Mouse (Mus musculus) midbrain, embryonic 14.5 days (tissue): Measurements from ENCODE around the gene Cblb. TPM values are rescaled to one million over a fixed set of nuclear protein-coding genes. Genes with fewer than 3 reads are reported as not detected.

Experiments used
- ATAC-seq: fragments of 200-750 bp; cut with Nextera tagmentation; 2 replicates; pipeline ENCODE4 v1.8.0; 2017; ENCODE audit warnings: moderate number of reproducible peaks, moderate library complexity; ENCODE audit not compliant: low FRiP score, low TSS enrichment
- DNase-seq: peaks from one replicate; pipeline ENCODE4 v3.0.0-alpha.2; 2015
- H3K27ac ChIP-seq: fragments of 300-500 bp; sonication (generic); replicated peaks from 2 replicates; pipeline ENCODE4 v1.5.1; 2014; ENCODE audit warnings: mild to moderate bottlenecking, low read depth, low read length, moderate library complexity
- H3K27me3 ChIP-seq: fragments of 300-500 bp; sonication (generic); 2 replicates; pipeline ENCODE4 v1.6.1; 2014; ENCODE audit warnings: low read length, control low read depth, mixed read lengths; ENCODE audit not compliant: control insufficient read depth, insufficient read depth
- H3K36me3 ChIP-seq: fragments of 300-500 bp; sonication (generic); 2 replicates; pipeline ENCODE4 v1.6.1; 2014; ENCODE audit warnings: low read length, control low read depth; ENCODE audit not compliant: control insufficient read depth, insufficient read depth
- H3K4me1 ChIP-seq: fragments of 300-500 bp; sonication (generic); 2 replicates; pipeline ENCODE4 v1.6.1; 2014; ENCODE audit warnings: mild to moderate bottlenecking, antibody characterized with exemption, low read length, control low read depth; ENCODE audit not compliant: control insufficient read depth, insufficient read depth
- H3K4me2 ChIP-seq: fragments of 300-500 bp; sonication (generic); 2 replicates; pipeline ENCODE4 v1.6.1; 2014; ENCODE audit warnings: mild to moderate bottlenecking, low read length, moderate library complexity
- H3K4me3 ChIP-seq: fragments of 300-500 bp; sonication (generic); replicated peaks from 2 replicates; pipeline ENCODE4 v1.5.1; 2014; ENCODE audit warnings: low read depth, low read length
- H3K9ac ChIP-seq: fragments of 300-500 bp; sonication (generic); replicated peaks from 2 replicates; pipeline ENCODE4 v1.6.1; 2014; ENCODE audit warnings: mild to moderate bottlenecking, low read length, moderate library complexity
- H3K9me3 ChIP-seq: fragments of 300-500 bp; sonication (generic); 2 replicates; pipeline ENCODE4 v1.6.1; 2016; ENCODE audit warnings: low read length, control low read depth, mixed read lengths; ENCODE audit not compliant: control insufficient read depth
- WGBS: fragments of 180-500 bp; shearing (Covaris S2); extraction: QIAGEN DNeasy Blood & Tissue Kit; methylation state at CpG from one replicate; pipeline ENCODE4 v1.1.7; 2014; 5-methylcytosine and 5-hydroxymethylcytosine counted together
- polyA plus RNA-seq: library from polyadenylated mRNA; unstranded; fragments of >200 nt; fragmentation: Nextera tagmentation; extraction: Ambion mirVana; gene quantifications from 2 replicates; pipeline ENCODE4 v1.2.1, GENCODE M21; 2014

The Cblb gene
- 12.7 and 19.4 TPM in 2 replicates for polyA plus RNA-seq

DNA sequence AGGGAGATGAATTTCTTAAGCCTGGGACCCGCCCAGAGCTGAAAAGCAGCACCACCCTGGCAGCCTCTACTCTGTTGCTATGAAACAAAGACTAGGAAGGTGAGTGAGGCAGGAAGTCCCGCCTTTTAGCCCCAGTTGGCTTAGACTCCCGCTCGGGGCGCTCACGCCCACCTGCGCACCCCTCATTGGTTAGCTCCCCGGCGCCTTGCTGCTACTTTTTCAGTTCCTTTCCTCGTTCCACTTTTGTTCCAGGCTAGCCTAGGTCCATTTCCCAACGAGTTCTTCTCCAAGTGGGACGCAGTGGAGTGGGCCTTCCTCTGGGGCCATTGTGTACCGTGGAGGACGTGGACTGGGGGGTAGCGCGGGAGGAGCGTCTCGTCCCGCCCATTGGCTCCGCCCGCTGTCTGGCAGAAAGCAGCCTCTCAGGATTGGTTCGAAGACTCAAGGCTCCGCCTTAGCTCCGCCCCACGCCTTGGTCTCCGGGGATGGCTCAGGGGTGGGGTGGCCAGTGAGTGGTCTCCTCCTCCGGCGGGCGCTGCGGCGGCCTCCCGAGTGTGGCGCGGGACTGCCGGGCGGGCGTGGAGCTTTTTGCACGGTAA, at the start of gene Cblb:
TSS of gene Cblb (plus strand) at position 135 of the 599 bp plus-strand sequence.
- Histone ChIP-seq H3K9ac (peak within 1 kb of the TSS; percentile 90), H3K9me3 (no peaks in the 10 kb centered on the region), H3K36me3 (no peaks in the 10 kb centered on the region), H3K4me3 (peak within 1 kb of the TSS; percentile 88), H3K27ac (peak within 1 kb of the TSS; percentile 97), H3K4me1 (peaks cover 32% of the 10 kb centered on the region), H3K27me3 (no peaks in the 10 kb centered on the region), H3K4me2 (peak within 1 kb of the TSS; percentile 53)
- ATAC-seq: peak; percentile 99
- peak; percentile 99 for DNase-seq
- WGBS: under 1% methylated on average over 38 of the region's 38 CpGs

GRCm38 (mm10) chr16:51985436-51985835, 45.6 kb upstream of the Cblb start:
- H3K4me3 ChIP-seq: no peak overlapping the region
- H3K36me3 ChIP-seq: no peaks in the 10 kb centered on the region
- WGBS: 67% methylated on average over 8 of the region's 8 CpGs
- DNase-seq: no peak
- no peak overlapping the region for H3K4me2 ChIP-seq
- no peak for ATAC-seq
- no peak overlapping the region for H3K9ac ChIP-seq
- H3K9me3 ChIP-seq: no peaks in the 10 kb centered on the region
- H3K27ac ChIP-seq: no peak overlapping the region
- H3K4me1 ChIP-seq: no peaks in the 10 kb centered on the region
- H3K27me3 ChIP-seq: no peaks in the 10 kb centered on the region

DNA sequence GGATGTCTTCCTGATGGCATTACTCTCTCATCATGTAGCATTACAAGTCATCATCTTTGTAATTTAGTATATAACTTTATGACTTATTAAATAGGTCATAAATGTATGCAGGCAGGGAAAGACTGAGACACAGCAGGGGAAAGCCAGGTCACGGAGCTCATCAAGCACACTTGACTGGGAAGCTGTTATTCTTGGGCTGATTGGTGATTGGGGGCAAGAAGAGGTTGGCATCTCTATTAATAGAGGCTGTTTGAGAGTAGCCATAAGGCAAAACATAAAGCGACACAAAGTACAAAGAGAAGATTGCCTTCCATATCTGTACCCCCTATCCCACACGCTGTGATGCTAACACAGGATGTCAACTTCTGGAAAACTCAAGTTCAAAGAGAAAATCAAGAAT, 44.8 kb upstream of the Cblb start:
- Histone ChIP-seq H3K27ac (no peak overlapping the region), H3K4me2 (no peak overlapping the region), H3K4me3 (no peak overlapping the region), H3K9ac (no peak overlapping the region), H3K4me1 (no peaks in the 10 kb centered on the region), H3K9me3 (no peaks in the 10 kb centered on the region), H3K36me3 (no peaks in the 10 kb centered on the region), H3K27me3 (no peaks in the 10 kb centered on the region)
- 80% methylated on average over 3 of the region's 3 CpGs for WGBS
- DNase-seq (no peak), ATAC-seq (no peak)

- H3K9ac ChIP-seq: no peak overlapping the region
- H3K4me3 ChIP-seq: no peak overlapping the region
- ATAC-seq (no peak), DNase-seq (no peak)
- no peaks in the 10 kb centered on the region for H3K27me3 ChIP-seq
- no peak overlapping the region for H3K27ac ChIP-seq
- no peaks in the 10 kb centered on the region for H3K4me1 ChIP-seq
- no peaks in the 10 kb centered on the region for H3K9me3 ChIP-seq
- no peaks in the 10 kb centered on the region for H3K36me3 ChIP-seq
- 79% methylated on average over 4 of the region's 4 CpGs for WGBS
- H3K4me2 ChIP-seq: no peak overlapping the region
Measured at GRCm38 (mm10) chr16:51987085-51987620, 43.9 kb upstream of the Cblb start.

- H3K4me2 ChIP-seq: no peak overlapping the region
- no peak for ATAC-seq
- no peak overlapping the region for H3K27ac ChIP-seq
- no peak overlapping the region for H3K4me3 ChIP-seq
- H3K36me3 ChIP-seq: no peaks in the 10 kb centered on the region
- no peak overlapping the region for H3K9ac ChIP-seq
- no peaks in the 10 kb centered on the region for H3K4me1 ChIP-seq
- H3K27me3 ChIP-seq: no peaks in the 10 kb centered on the region
- no peaks in the 10 kb centered on the region for H3K9me3 ChIP-seq
- peak; percentile 14 for DNase-seq
Measured at GRCm38 (mm10) chr16:51988027-51988426, 43.0 kb upstream of the Cblb start.

GRCm38 (mm10) chr16:51989259-51989658, 41.8 kb upstream of the Cblb start:
- H3K9ac ChIP-seq: no peak overlapping the region
- H3K4me3 ChIP-seq: no peak overlapping the region
- no peak overlapping the region for H3K27ac ChIP-seq
- no peaks in the 10 kb centered on the region for H3K27me3 ChIP-seq
- no peaks in the 10 kb centered on the region for H3K9me3 ChIP-seq
- no peaks in the 10 kb centered on the region for H3K36me3 ChIP-seq
- no peak for ATAC-seq
- no peaks in the 10 kb centered on the region for H3K4me1 ChIP-seq
- DNase-seq: no peak
- WGBS: 89% methylated on average over 3 of the region's 3 CpGs
- no peak overlapping the region for H3K4me2 ChIP-seq

DNA sequence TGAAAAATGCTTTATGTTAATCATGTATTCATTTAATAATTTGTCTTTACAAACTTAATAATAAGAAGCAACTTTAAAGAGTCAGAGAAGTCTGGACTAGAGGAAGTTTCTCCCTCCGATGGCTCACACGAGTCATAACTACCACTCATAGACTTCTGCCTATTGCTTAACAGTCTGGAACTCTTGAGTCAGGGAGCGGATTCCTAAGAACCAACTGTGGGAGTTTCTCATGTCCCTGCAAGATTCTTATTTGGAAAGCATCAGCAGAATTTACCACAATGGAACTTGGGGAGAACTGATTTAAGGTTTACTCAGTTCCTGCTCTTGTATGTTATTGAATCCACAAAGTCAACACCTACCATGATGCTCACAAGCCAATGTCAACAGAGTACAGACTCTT, 31.0 kb upstream of the Cblb start:
- H3K9me3 ChIP-seq: 0 out of 2 replicates have a peak, but pooled peaks cover 3% of the 10 kb centered on the region
- no peak for DNase-seq
- ATAC-seq: no peak
- H3K27ac ChIP-seq: no peak overlapping the region
- H3K4me2 ChIP-seq: no peak overlapping the region
- H3K4me3 ChIP-seq: no peak overlapping the region
- no peaks in the 10 kb centered on the region for H3K4me1 ChIP-seq
- WGBS: 93% methylated on average over 3 of the region's 3 CpGs
- H3K9ac ChIP-seq: no peak overlapping the region
- no peaks in the 10 kb centered on the region for H3K36me3 ChIP-seq
- no peaks in the 10 kb centered on the region for H3K27me3 ChIP-seq

- Histone ChIP-seq H3K27ac (no peak overlapping the region), H3K4me3 (no peak overlapping the region), H3K27me3 (no peaks in the 10 kb centered on the region), H3K9me3 (0 out of 2 replicates have a peak, but pooled peaks cover 3% of the 10 kb centered on the region), H3K4me2 (no peak overlapping the region), H3K36me3 (no peaks in the 10 kb centered on the region), H3K4me1 (no peaks in the 10 kb centered on the region), H3K9ac (no peak overlapping the region)
- no peak for ATAC-seq
- no peak for DNase-seq
Measured at GRCm38 (mm10) chr16:52000801-52001200, 30.2 kb upstream of the Cblb start.

- no peaks in the 10 kb centered on the region for H3K4me1 ChIP-seq
- H3K27me3 ChIP-seq: no peaks in the 10 kb centered on the region
- no peak overlapping the region for H3K4me2 ChIP-seq
- H3K9ac ChIP-seq: no peak overlapping the region
- WGBS: 79% methylated on average over 3 of the region's 3 CpGs
- no peaks in the 10 kb centered on the region for H3K36me3 ChIP-seq
- H3K4me3 ChIP-seq: no peak overlapping the region
- no peak overlapping the region for H3K27ac ChIP-seq
- ATAC-seq: no peak
- no peaks in the 10 kb centered on the region for H3K9me3 ChIP-seq
- no peak for DNase-seq
Measured at GRCm38 (mm10) chr16:52007006-52007405, 24.0 kb upstream of the Cblb start.
